In genomic region chr1:131691356-131691755, GRCm38 (mm10) we compare ENCODE assay signal across 15 mouse cellular contexts. TPM values are rescaled to one million over a fixed set of nuclear protein-coding genes. Genes with fewer than 3 reads are reported as not detected.
DNase-seq lines count a peak whose midpoint lies in the region; ATAC-seq and TF ChIP-seq lines count a peak whose summit lies in the region.
"Had no signal": no experiment of that assay in that cellular context is flagged by ENCODE, and none has a peak within 500 bp of the region (broad histone marks: within the 10 kb centered on the region; RNA-seq: fewer than 3 reads in every experiment).

No protein-coding gene starts in this region.

- no peak for TF ChIP-seq POLR2A in CH12.LX (IDR thresholded peaks at IDR 0.05; ENCODE audit: low read depth, low read length)
- no peak for TF ChIP-seq POLR2A in thymus, adult 2 months (IDR thresholded peaks at IDR 0.05; ENCODE audit: control insufficient read depth, extremely low read depth, insufficient read depth, low read length, poor library complexity)

- no peak overlapping the region for H3K4me2 ChIP-seq in CH12.LX (ENCODE audit: insufficient read depth, low read depth, poor library complexity, severe bottlenecking)
- H3K4me2 ChIP-seq: lung, embryonic 14.5 days had no signal

- H3K36me3 ChIP-seq in CH12.LX (replicated peaks in 1 of 2; ENCODE audit: control insufficient read depth in 1 of 2, insufficient read depth in 1 of 2, low read length in 1 of 2), result no peaks in the 10 kb centered on the region
- no peaks in the 10 kb centered on the region for H3K36me3 ChIP-seq in thymus, adult 2 months (ENCODE audit: control insufficient read depth, insufficient read depth, low read length)

- no peak overlapping the region for H3K4me3 ChIP-seq in CH12.LX (replicated peaks in 1 of 3; ENCODE audit: low read depth in 2 of 3, low read length in 2 of 3, poor library complexity in 1 of 3)
- no peak overlapping the region for H3K4me3 ChIP-seq in thymus, adult 2 months (ENCODE audit: control insufficient read depth, insufficient read depth, low read length)
- H3K4me3 ChIP-seq: heart, adult 2 months had no signal

- peaks cover 5 to 35% of the 10 kb centered on the region in 2 experiments; a peak in 3 of 4 replicates for H3K4me1 ChIP-seq in CH12.LX (ENCODE audit: control insufficient read depth in 1 of 2, insufficient read depth in 2 of 2)
- no peaks in the 10 kb centered on the region for H3K4me1 ChIP-seq in thymus, adult 2 months (replicated peaks; ENCODE audit: control insufficient read depth, insufficient read depth, low read length)

- H3K9me3 ChIP-seq in CH12.LX (replicated peaks; ENCODE audit: low read length), result no peaks in the 10 kb centered on the region

- peak; percentile 58; the same call in 1 of the 2 replicates for TF ChIP-seq EP300 in CH12.LX (IDR thresholded peaks at IDR 0.05; ENCODE audit: low read length)

- dilution Hi-C loops in CH12.LX (cut with MboI; ENCODE audit: extremely low pct_ligation_motif_present, extremely low pct_unique_long_range_greater_than_20kb, low sequenced_read_pairs), result no loop called here

- in situ Hi-C loops in CH12.LX (cut with MboI; ENCODE audit: low pct_ligation_motif_present, low pct_unique_long_range_greater_than_20kb, low sequenced_read_pairs), result no loop called here

- no peaks in the 10 kb centered on the region for H3K79me2 ChIP-seq in CH12.LX (replicated peaks; ENCODE audit: control insufficient read depth, extremely low read depth, insufficient read depth, poor library complexity, severe bottlenecking)

- intact Hi-C loops in heart, postnatal 36 days (cut with DNase I), result no loop called here

- DNase-seq in heart, adult 9 months (ENCODE audit: low spot score in 2 of 2), result peak; percentile 36 to 63
- DNase-seq in heart, postnatal 36 days, result no peak
- DNase-seq in CH12.LX (ENCODE audit: extremely low read depth), result peak; percentile 77
- peak; percentile 56 for DNase-seq in c-Kit-positive CD71-negative TER-119-negative erythroid progenitor cells, embryonic 14.5 days (ENCODE audit: low read depth)
- DNase-seq in monocyte, adult 2 months (ENCODE audit: low read depth in 1 of 2, low spot score in 2 of 2), result peak; percentile 58 to 76
- no peak for DNase-seq in frontal cortex, postnatal 36 days (ENCODE audit: low spot score in 2 of 2)
- DNase-seq in thymus, adult 2 months, result no peak
- DNase-seq: cerebellum, postnatal 14 days; kidney, postnatal 10 days; lung, embryonic 14.5 days had no signal

- no peak overlapping the region for H3K27ac ChIP-seq in CH12.LX (ENCODE audit: insufficient read depth, low read depth)
- no peak overlapping the region for H3K27ac ChIP-seq in thymus, adult 2 months (ENCODE audit: control insufficient read depth, insufficient read depth, low read length)

- H3K27me3 ChIP-seq in CH12.LX (replicated peaks), result no peaks in the 10 kb centered on the region
- H3K27me3 ChIP-seq in thymus, adult 2 months (ENCODE audit: control insufficient read depth, insufficient read depth, low read length), result no peaks in the 10 kb centered on the region

- TF ChIP-seq CTCF in CH12.LX (conservative IDR thresholded peaks at IDR 0.05 in 1 of 2, IDR thresholded peaks at IDR 0.05 in 1 of 2; ENCODE audit: low read depth in 2 of 2, low read length in 2 of 2), result no peak
- TF ChIP-seq CTCF in thymus, adult 2 months (IDR thresholded peaks at IDR 0.05; ENCODE audit: borderline replicate concordance, control insufficient read depth, extremely low read depth, insufficient read depth, low read length, poor library complexity), result no peak

- no peak for ATAC-seq in activated CD4-positive, CD25-positive, alpha-beta regulatory T cell, adult 4 months
- ATAC-seq: hindbrain, embryonic 16.5 days; midbrain, embryonic 16.5 days had no signal

- TF ChIP-seq RAD21 in CH12.LX (IDR thresholded peaks at IDR 0.05; ENCODE audit: low read depth, low read length), result no peak

- no peak overlapping the region for H3K9ac ChIP-seq in CH12.LX (ENCODE audit: insufficient read depth, low read depth)
- H3K9ac ChIP-seq: lung, embryonic 14.5 days had no signal

TF ChIP-seq in CH12.LX, 34 proteins besides CTCF, POLR2A, EP300 and RAD21:
- TF ChIP-seq SIN3A (IDR thresholded peaks at IDR 0.05; ENCODE audit: low read length) (no peak), IRF4 (IDR thresholded peaks at IDR 0.05; ENCODE audit: low read depth, low read length) (0 out of 2 replicates have a peak, but pooled peaks have one; percentile 22), JUN (IDR thresholded peaks at IDR 0.05; ENCODE audit: insufficient read depth, low read depth, low read length) (no peak), UBTF (IDR thresholded peaks at IDR 0.05; ENCODE audit: low read depth, low read length) (no peak), HCFC1 (IDR thresholded peaks at IDR 0.05; ENCODE audit: low read depth, low read length) (no peak), TCF12 (IDR thresholded peaks at IDR 0.05; ENCODE audit: low read depth, low read length) (no peak), MEF2A (IDR thresholded peaks at IDR 0.05; ENCODE audit: borderline replicate concordance, low read depth, low read length) (0 out of 2 replicates have a peak, but pooled peaks have one; percentile 50), MAZ (IDR thresholded peaks at IDR 0.05; ENCODE audit: low read depth, low read length) (0 out of 2 replicates have a peak, but pooled peaks have one; percentile 43), MAX (IDR thresholded peaks at IDR 0.05; ENCODE audit: low read length) (peak; percentile 28; the same call in 1 of the 2 replicates), BHLHE40 (IDR thresholded peaks at IDR 0.05; ENCODE audit: low read depth, low read length) (peak; percentile 62), ETS1 (conservative IDR thresholded peaks at IDR 0.05; ENCODE audit: low read depth, low read length) (peak; percentile 63), CHD2 (IDR thresholded peaks at IDR 0.05; ENCODE audit: low read length) (0 out of 2 replicates have a peak, but pooled peaks have one; percentile 40)

RNA-seq across cellular contexts. Expression of gene Rab7b, which starts 2.9 kb away (rescaled TPM):
- total RNA-seq in heart, postnatal 36 days (2021), result 1 to 10 TPM; 4.3 to 4.5 TPM
- total RNA-seq in CH12.LX (2012; rRNA removed) (not detected in 2 replicates), CH12.LX (2014; rRNA removed) (not detected in 2 replicates)
- polyA plus RNA-seq in CH12.LX (2012; ENCODE audit: insufficient read length, low read depth), result 0.19 and 0.44 TPM in 2 replicates
- polyA plus RNA-seq in activated CD4-positive, CD25-positive, alpha-beta regulatory T cell, adult 4 months (2017; shearing (Covaris generic)), result not detected
- 4.7 and 8.0 TPM in 2 replicates for polyA plus RNA-seq in thymus, adult 2 months (2012; rRNA removed)

RNA-seq across cellular contexts. Expression of gene Slc26a9, which starts 52.5 kb away (rescaled TPM):
- total RNA-seq in heart, postnatal 36 days (2021), result not detected
- total RNA-seq in CH12.LX (2012; rRNA removed) (not detected in 2 replicates), CH12.LX (2014; rRNA removed) (not detected in 2 replicates)
- 0.29 and 0.31 TPM in 2 replicates for polyA plus RNA-seq in CH12.LX (2012; ENCODE audit: insufficient read length, low read depth)
- not detected for polyA plus RNA-seq in activated CD4-positive, CD25-positive, alpha-beta regulatory T cell, adult 4 months (2017; shearing (Covaris generic))
- polyA plus RNA-seq in thymus, adult 2 months (2012; rRNA removed), result 0.99 and 1.1 TPM in 2 replicates
- total RNA-seq: heart, adult 2 months had no signal
- polyA plus RNA-seq: forebrain, embryonic 11.5 days had no signal

RNA-seq across cellular contexts. Expression of gene Ctse, which starts 53.2 kb away (rescaled TPM):
- under 1 TPM; 0.62 to 0.67 TPM for total RNA-seq in heart, postnatal 36 days (2021)
- 1.4 and 1.9 TPM in 2 replicates for total RNA-seq in CH12.LX (2012; rRNA removed)
- 1.6 and 1.7 TPM in 2 replicates for total RNA-seq in CH12.LX (2014; rRNA removed)
- polyA plus RNA-seq in CH12.LX (2012; ENCODE audit: insufficient read length, low read depth), result 11.6 TPM in 2 replicates
- polyA plus RNA-seq in activated CD4-positive, CD25-positive, alpha-beta regulatory T cell, adult 4 months (2017; shearing (Covaris generic)), result 10 to 100 TPM; 21.7 to 30.2 TPM
- polyA plus RNA-seq in thymus, adult 2 months (2012; rRNA removed), result 6.4 and 6.8 TPM in 2 replicates
- polyA plus RNA-seq: hindbrain, embryonic 16.5 days; midbrain, embryonic 16.5 days had no signal

Comparison
In these comparisons a context has a peak if more than half of its experiments do, and no peak if none do; other contexts are left out.
1. DNase-seq: peak in heart, adult 9 months (2 of 2), CH12.LX (single experiment), c-Kit-positive CD71-negative TER-119-negative erythroid progenitor cells, embryonic 14.5 days (single experiment) and monocyte, adult 2 months (2 of 2); none in heart, postnatal 36 days (0 of 2), frontal cortex, postnatal 36 days (0 of 2) and thymus, adult 2 months (single experiment).